Mouse (Mus musculus) lung, postnatal 4 days (tissue): ENCODE data around the gene Ankrd55.
"Not testable (repeated sequence)": the region's sequence is repeated elsewhere in the genome, so short reads cannot be mapped to it uniquely, and the experiment has no call there.

Experiments
- DNase-seq, 2 experiments: peaks; one replicate each; pipeline ENCODE4 v3.0.0; 2021

The Ankrd55 gene

GRCm38 (mm10) chr13:112415896-112416295, 127.6 kb downstream of the Ankrd55 start:
- DNase-seq, result no peak

GRCm38 (mm10) chr13:112416410-112417162, 128.3 kb downstream of the Ankrd55 start:
- no peak for DNase-seq

GRCm38 (mm10) chr13:112417163-112417523, 128.9 kb downstream of the Ankrd55 start:
- no peak for DNase-seq

- DNase-seq, result no peak
Observed at GRCm38 (mm10) chr13:112417861-112418423, 129.7 kb downstream of the Ankrd55 start.

GRCm38 (mm10) chr13:112418595-112418994, 130.3 kb downstream of the Ankrd55 start:
- DNase-seq, result no peak

GRCm38 (mm10) chr13:112424212-112424611, 136.0 kb downstream of the Ankrd55 start:
- DNase-seq, result no peak

GRCm38 (mm10) chr13:112424635-112425034, 136.4 kb downstream of the Ankrd55 start:
- no peak for DNase-seq

GRCm38 (mm10) chr13:112425181-112425654, 137.0 kb downstream of the Ankrd55 start:
- no peak for DNase-seq

GRCm38 (mm10) chr13:112426265-112427135, 138.2 kb downstream of the Ankrd55 start:
- no peak for DNase-seq

GRCm38 (mm10) chr13:112427136-112427470, 138.9 kb downstream of the Ankrd55 start:
- DNase-seq, result not testable (repeated sequence)

GRCm38 (mm10) chr13:112427521-112427920, 139.3 kb downstream of the Ankrd55 start:
- no peak for DNase-seq

GRCm38 (mm10) chr13:112433271-112433670, 145.0 kb downstream of the Ankrd55 start:
- DNase-seq, result peak in 1 of 2 experiments; percentile 45
